Mouse (Mus musculus): ENCODE measurements at regions not wholly inside any gene's neighbourhood (a gene's known extent, or its start where the extent isn't known, plus 50 kb on each side); places are given as distances from the start of the nearest gene placed in this dataset.

- TF ChIP-seq POLR2A (IDR thresholded peaks at IDR 0.05; ENCODE audit: insufficient read depth, low read length), result no peak
- 0 out of 2 replicates have a peak, but pooled peaks have one; percentile 9 for TF ChIP-seq EP300 (IDR thresholded peaks at IDR 0.05; ENCODE audit: insufficient read depth, low read depth, low read length)
Observed at GRCm38 (mm10) chr8:10921439-10922191, 86.6 kb downstream of the Irs2 start.
